Mouse (Mus musculus): Measurements from ENCODE around the gene March8. TPM values are rescaled to one million over a fixed set of nuclear protein-coding genes. Genes with fewer than 3 reads are reported as not detected.

The March8 gene
- total and polyA plus RNA-seq, 2 experiments from 2014 or later, result 33.9 to 117 TPM

DNA sequence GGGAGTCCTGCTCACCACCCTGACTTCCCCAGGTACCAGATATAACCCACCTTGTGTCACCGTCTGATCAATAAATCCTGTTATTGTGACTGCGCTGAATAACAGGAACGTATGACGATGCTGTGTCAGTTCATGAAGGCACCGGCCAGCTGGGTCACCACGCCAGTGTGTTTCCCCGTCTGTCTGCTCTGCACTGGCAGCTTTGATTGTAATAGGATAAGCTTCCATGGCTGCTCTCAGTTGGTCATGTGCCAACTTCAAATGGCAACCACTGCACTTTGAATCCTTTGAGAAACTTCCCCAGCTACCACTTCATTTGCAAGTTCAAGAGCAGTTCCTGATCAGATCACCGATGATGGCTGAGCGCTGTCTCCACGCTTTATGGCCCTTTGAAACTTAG, 45.8 kb downstream of the March8 start:
- no peak overlapping the region for H3K4me2 ChIP-seq (ENCODE audit: low read depth)
- no peaks in the 10 kb centered on the region for H3K36me3 ChIP-seq (ENCODE audit: insufficient read depth)
- H3K27me3 ChIP-seq (ENCODE audit: insufficient read depth, low read length), result no peaks in the 10 kb centered on the region
- no peak overlapping the region for H3K27ac ChIP-seq (ENCODE audit: low read depth, low read length)
- no peak overlapping the region for H3K4me3 ChIP-seq (ENCODE audit: low read depth, low read length)
- 59% methylated on average over 10 of the region's 10 CpGs for WGBS
- ATAC-seq, result no peak
- H3K9ac ChIP-seq, result no peak overlapping the region
- no peak for TF ChIP-seq CTCF (IDR thresholded peaks at IDR 0.05; ENCODE audit: low read depth)
- DNase-seq, result no peak
- no peaks in the 10 kb centered on the region for H3K9me3 ChIP-seq (ENCODE audit: low read length)
- peaks cover 13% of the 10 kb centered on the region; the same call in 1 of the 2 replicates for H3K4me1 ChIP-seq (ENCODE audit: insufficient read depth)

DNA sequence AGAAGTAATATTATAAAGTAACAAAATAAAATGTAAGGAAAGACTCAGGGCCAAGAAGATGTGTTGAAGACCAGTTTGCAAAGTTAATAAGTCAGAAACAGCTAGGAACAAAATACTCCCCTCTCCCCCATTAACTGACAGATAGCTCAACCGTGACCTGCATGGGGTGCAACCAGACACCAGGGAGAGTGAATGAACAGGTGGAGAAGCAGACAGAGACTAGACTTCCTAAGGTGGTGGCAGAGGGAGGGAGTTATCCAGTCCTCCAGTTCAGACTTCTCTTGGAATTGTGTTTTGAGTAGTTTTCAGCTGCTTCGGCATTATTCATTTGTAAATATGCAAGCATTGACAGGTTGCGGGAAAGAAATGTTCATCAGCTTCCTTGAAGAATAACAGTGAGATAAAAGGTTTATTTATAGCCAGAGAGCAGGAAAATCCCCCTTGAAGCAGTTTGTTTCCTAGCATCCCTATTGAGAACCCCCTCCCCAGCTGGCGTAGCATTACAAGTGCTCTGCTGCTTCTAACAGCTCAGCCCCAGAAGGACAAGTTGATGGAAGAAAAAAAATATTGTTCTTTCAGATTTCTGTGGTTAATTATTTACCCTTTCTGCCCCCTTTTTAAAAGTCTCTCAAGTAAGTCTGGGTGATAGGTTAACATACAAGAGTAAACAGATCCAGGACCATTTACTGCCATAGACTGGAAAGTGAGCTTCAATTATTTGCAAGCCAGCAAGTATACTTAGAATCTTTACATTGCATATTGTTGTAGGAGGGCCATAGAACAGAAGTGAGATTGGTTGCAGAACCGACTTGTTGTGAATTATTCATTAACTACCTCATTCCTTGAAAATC, 47.6 kb downstream of the March8 start:
- DNase-seq (peak; percentile 20), ATAC-seq (peak; percentile 58; the same call in 1 of the 2 replicates)

DNA sequence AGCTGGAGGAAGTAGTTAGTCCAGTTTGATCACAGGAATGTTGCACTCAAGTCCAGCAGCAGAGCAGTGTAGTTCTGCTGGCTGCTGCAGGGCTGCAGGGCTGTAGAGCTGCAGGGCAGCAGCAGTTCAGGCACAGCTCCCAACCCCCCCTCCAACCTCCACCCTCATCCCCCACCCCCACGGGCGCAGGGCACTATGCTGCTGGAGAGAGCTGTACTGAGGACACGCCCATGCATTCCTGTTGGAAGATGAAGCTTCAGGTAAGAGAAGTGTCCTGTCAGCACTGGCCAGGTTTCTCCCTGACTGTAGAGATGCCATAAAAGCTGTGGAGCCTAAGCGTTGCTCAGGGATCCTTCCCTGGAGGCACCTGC, 48.2 kb downstream of the March8 start:
- H3K9ac ChIP-seq, result no peak overlapping the region; the same call in 1 of the 2 replicates
- no peak for DNase-seq

More for the DNA sequence above, 47.6 kb downstream of the March8 start:
- Histone ChIP-seq H3K4me1 (ENCODE audit: insufficient read depth) (peaks cover 13% of the 10 kb centered on the region; the same call in 1 of the 2 replicates), H3K27ac (ENCODE audit: low read depth, low read length) (peak overlapping the region; percentile 41; the same call in 1 of the 2 replicates), H3K4me2 (ENCODE audit: low read depth) (no peak overlapping the region), H3K9ac (no peak overlapping the region), H3K9me3 (ENCODE audit: low read length) (no peaks in the 10 kb centered on the region), H3K4me3 (ENCODE audit: low read depth, low read length) (no peak overlapping the region), H3K36me3 (ENCODE audit: insufficient read depth) (no peaks in the 10 kb centered on the region), H3K27me3 (ENCODE audit: insufficient read depth, low read length) (no peaks in the 10 kb centered on the region)
- TF ChIP-seq CTCF (IDR thresholded peaks at IDR 0.05; ENCODE audit: low read depth), result no peak
- 17% methylated on average over 5 of the region's 5 CpGs for WGBS

DNA sequence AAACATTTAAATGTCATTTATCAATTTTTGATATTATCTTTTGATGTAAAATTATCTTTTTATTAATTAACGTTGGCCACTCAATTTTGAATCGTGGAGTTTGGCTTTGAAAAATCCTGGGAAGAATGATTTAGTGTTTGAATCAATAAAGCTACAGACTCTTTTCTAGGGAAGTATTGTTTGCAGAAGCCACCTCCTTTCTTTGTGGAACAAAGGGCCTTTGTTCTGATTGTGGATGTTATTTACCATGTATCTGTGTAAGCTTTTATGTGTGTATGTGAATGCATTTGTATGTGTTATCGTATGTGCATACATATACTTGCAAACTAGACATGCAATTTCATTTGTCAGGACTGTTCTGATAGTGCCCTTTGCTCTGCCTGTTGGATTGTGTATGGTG, 48.7 kb downstream of the March8 start:
- no peak overlapping the region for H3K27ac ChIP-seq (ENCODE audit: low read depth, low read length)
- no peak overlapping the region for H3K4me3 ChIP-seq (ENCODE audit: low read depth, low read length)
- DNase-seq (no peak), ATAC-seq (no peak)
- no peaks in the 10 kb centered on the region for H3K9me3 ChIP-seq (ENCODE audit: low read length)
- H3K4me1 ChIP-seq (ENCODE audit: insufficient read depth), result peaks cover 13% of the 10 kb centered on the region; the same call in 1 of the 2 replicates
- H3K27me3 ChIP-seq (ENCODE audit: insufficient read depth, low read length), result no peaks in the 10 kb centered on the region
- H3K4me2 ChIP-seq (ENCODE audit: low read depth), result no peak overlapping the region
- WGBS, result 32% methylated on average over 3 of the region's 3 CpGs
- no peak for TF ChIP-seq CTCF (IDR thresholded peaks at IDR 0.05; ENCODE audit: low read depth)
- H3K36me3 ChIP-seq (ENCODE audit: insufficient read depth), result no peaks in the 10 kb centered on the region
- no peak overlapping the region for H3K9ac ChIP-seq

More for the DNA sequence above, 48.2 kb downstream of the March8 start:
- H3K9me3 ChIP-seq (ENCODE audit: low read length), result no peaks in the 10 kb centered on the region
- WGBS, result 25% methylated on average over 4 of the region's 4 CpGs
- peaks cover 13% of the 10 kb centered on the region; the same call in 1 of the 2 replicates for H3K4me1 ChIP-seq (ENCODE audit: insufficient read depth)
- no peak overlapping the region for H3K4me3 ChIP-seq (ENCODE audit: low read depth, low read length)
- H3K36me3 ChIP-seq (ENCODE audit: insufficient read depth), result no peaks in the 10 kb centered on the region
- H3K4me2 ChIP-seq (ENCODE audit: low read depth), result no peak overlapping the region
- TF ChIP-seq CTCF (IDR thresholded peaks at IDR 0.05; ENCODE audit: low read depth), result no peak
- ATAC-seq, result peak; percentile 43; the same call in 1 of the 2 replicates
- H3K27me3 ChIP-seq (ENCODE audit: insufficient read depth, low read length), result no peaks in the 10 kb centered on the region
- H3K27ac ChIP-seq (ENCODE audit: low read depth, low read length), result no peak overlapping the region

DNA sequence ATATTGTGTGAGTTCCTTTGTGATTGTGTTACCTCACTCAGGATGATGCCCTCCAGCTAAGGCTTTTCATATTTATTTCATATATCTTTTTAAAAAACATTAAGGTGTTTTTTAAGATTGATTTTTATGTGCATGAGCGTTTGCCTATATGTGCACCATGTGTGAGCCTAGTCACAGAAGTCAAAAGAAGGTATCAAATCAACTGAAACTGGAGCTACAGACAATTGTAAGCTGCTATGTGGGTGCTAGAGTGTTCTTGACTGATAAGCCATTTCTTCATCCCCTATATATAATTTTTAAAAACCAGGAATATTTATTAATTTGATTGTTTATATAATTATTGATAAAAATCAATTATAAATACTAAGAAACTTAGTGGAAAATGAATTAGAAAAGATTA, 50.2 kb downstream of the March8 start:
- no peak for TF ChIP-seq CTCF (IDR thresholded peaks at IDR 0.05; ENCODE audit: low read depth)
- Histone ChIP-seq H3K27ac (ENCODE audit: low read depth, low read length) (no peak overlapping the region), H3K4me1 (ENCODE audit: insufficient read depth) (peaks cover 7% of the 10 kb centered on the region; the same call in 1 of the 2 replicates), H3K4me3 (ENCODE audit: low read depth, low read length) (no peak overlapping the region), H3K4me2 (ENCODE audit: low read depth) (no peak overlapping the region), H3K27me3 (ENCODE audit: insufficient read depth, low read length) (no peaks in the 10 kb centered on the region), H3K9ac (no peak overlapping the region), H3K36me3 (ENCODE audit: insufficient read depth) (no peaks in the 10 kb centered on the region), H3K9me3 (ENCODE audit: low read length) (no peaks in the 10 kb centered on the region)
- WGBS, result 98% methylated on average over 1 of the region's 1 CpGs
- DNase-seq, result no peak
- ATAC-seq, result no peak

DNA sequence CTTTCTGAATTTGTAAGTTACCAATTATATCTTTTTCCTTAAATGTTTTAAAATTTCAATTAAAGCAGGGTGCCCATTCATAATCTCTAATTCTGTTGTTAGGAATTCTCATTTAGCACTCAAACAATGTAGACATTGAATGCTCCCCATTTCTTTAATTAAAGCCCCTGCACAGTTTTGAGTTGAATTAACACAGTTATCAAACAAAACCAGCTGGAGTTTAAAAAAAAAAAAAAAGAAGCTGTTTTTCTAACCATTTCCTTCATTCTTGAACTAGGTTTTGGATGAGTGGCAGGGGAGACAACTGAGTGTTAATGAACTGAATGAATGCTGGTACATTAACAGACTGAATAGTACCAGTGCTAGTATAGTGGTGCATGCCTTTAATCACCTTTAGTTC, 51.7 kb downstream of the March8 start:
- Histone ChIP-seq H3K4me2 (ENCODE audit: low read depth) (no peak overlapping the region), H3K36me3 (ENCODE audit: insufficient read depth) (no peaks in the 10 kb centered on the region), H3K27me3 (ENCODE audit: insufficient read depth, low read length) (no peaks in the 10 kb centered on the region), H3K4me1 (ENCODE audit: insufficient read depth) (peaks cover 4% of the 10 kb centered on the region; the same call in 1 of the 2 replicates), H3K9me3 (ENCODE audit: low read length) (no peaks in the 10 kb centered on the region), H3K9ac (no peak overlapping the region), H3K4me3 (ENCODE audit: low read depth, low read length) (no peak overlapping the region), H3K27ac (ENCODE audit: low read depth, low read length) (no peak overlapping the region)
- no peak for DNase-seq
- ATAC-seq, result no peak
- no peak for TF ChIP-seq CTCF (IDR thresholded peaks at IDR 0.05; ENCODE audit: low read depth)

DNA sequence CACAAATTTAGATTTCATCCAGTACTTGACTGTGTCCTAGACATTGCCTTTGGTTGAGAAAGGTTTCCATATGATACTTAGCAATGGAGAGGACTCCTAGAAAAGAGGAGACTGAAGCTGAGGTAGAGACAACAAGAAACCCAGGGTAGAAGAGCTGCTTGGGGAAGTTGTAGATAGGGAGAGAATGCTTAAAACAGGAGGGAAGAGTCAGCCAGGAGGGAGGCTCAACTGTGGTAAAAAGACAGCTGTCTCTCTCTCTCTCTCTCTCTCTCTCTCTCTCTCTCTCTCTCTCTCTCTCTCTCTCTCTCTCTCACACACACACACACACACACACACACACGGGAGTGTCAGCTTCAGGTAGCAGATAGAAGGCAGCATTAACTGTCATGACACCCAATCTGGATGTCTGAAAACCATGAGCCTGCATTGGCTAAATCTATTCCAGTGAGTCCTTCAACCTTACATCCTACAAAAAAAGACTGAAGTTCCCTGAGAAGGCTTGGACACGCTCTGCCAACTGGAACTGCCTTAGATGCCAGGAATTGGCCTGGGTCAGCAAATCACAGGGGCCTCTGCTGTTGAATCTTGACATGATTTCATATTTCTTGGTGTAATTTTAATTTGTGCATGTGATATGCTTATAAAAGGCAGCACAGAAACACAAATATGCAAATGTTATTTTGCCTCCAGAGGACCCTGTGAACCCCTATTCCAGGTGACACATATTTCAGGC, 57.3 kb downstream of the March8 start:
- ATAC-seq (no peak), DNase-seq (no peak)
- Histone ChIP-seq H3K36me3 (ENCODE audit: insufficient read depth) (no peaks in the 10 kb centered on the region), H3K9ac (no peak overlapping the region), H3K4me3 (ENCODE audit: low read depth, low read length) (no peak overlapping the region), H3K4me2 (ENCODE audit: low read depth) (no peak overlapping the region), H3K27ac (ENCODE audit: low read depth, low read length) (no peak overlapping the region), H3K27me3 (ENCODE audit: insufficient read depth, low read length) (no peaks in the 10 kb centered on the region), H3K4me1 (ENCODE audit: insufficient read depth) (0 out of 2 replicates have a peak, but pooled peaks cover 6% of the 10 kb centered on the region), H3K9me3 (ENCODE audit: low read length) (no peaks in the 10 kb centered on the region)
- WGBS, result 72% methylated on average over 2 of the region's 2 CpGs
- TF ChIP-seq CTCF (IDR thresholded peaks at IDR 0.05; ENCODE audit: low read depth), result no peak

Measured in forebrain, postnatal 0 days (tissue).